Mouse (Mus musculus): ENCODE results near the gene Myh2.

The Myh2 gene

GRCm38 (mm10) chr11:67170727-67171126, at the start of gene Myh2:
Myh2 (plus strand) TSS chr11:67171027.
- in situ Hi-C loops (cut with MboI; ENCODE audit: low pct_unique_long_range_greater_than_20kb in 1 of 2, low sequenced_read_pairs in 2 of 2, unreplicated experiment in 1 of 2), result no loop called here

GRCm38 (mm10) chr11:67124943-67125342, 45.9 kb upstream of the Myh2 start:
- in situ Hi-C loops (cut with MboI; ENCODE audit: low pct_unique_long_range_greater_than_20kb in 1 of 2, low sequenced_read_pairs in 2 of 2, unreplicated experiment in 1 of 2), result loop anchor here in 1 of 2 experiments (25.0 kb wide), 1 partner anchor 512 kb away; no protein-coding TSS in a partner anchor

GRCm38 (mm10) chr11:67125361-67125760, 45.5 kb upstream of the Myh2 start:
- in situ Hi-C loops (cut with MboI; ENCODE audit: low pct_unique_long_range_greater_than_20kb in 1 of 2, low sequenced_read_pairs in 2 of 2, unreplicated experiment in 1 of 2), result no loop called here

GRCm38 (mm10) chr11:67133526-67133925, 37.3 kb upstream of the Myh2 start:
- in situ Hi-C loops (cut with MboI; ENCODE audit: low pct_unique_long_range_greater_than_20kb in 1 of 2, low sequenced_read_pairs in 2 of 2, unreplicated experiment in 1 of 2), result no loop called here

- in situ Hi-C loops (cut with MboI; ENCODE audit: low pct_unique_long_range_greater_than_20kb in 1 of 2, low sequenced_read_pairs in 2 of 2, unreplicated experiment in 1 of 2), result no loop called here
Observed at GRCm38 (mm10) chr11:67134654-67135053, 36.2 kb upstream of the Myh2 start.

GRCm38 (mm10) chr11:67135532-67135931, 35.3 kb upstream of the Myh2 start:
- in situ Hi-C loops (cut with MboI; ENCODE audit: low pct_unique_long_range_greater_than_20kb in 1 of 2, low sequenced_read_pairs in 2 of 2, unreplicated experiment in 1 of 2), result no loop called here

- in situ Hi-C loops (cut with MboI; ENCODE audit: low pct_unique_long_range_greater_than_20kb in 1 of 2, low sequenced_read_pairs in 2 of 2, unreplicated experiment in 1 of 2), result no loop called here
Observed at GRCm38 (mm10) chr11:67139556-67139955, 31.3 kb upstream of the Myh2 start.

GRCm38 (mm10) chr11:67140175-67140574, 30.7 kb upstream of the Myh2 start:
- in situ Hi-C loops (cut with MboI; ENCODE audit: low pct_unique_long_range_greater_than_20kb in 1 of 2, low sequenced_read_pairs in 2 of 2, unreplicated experiment in 1 of 2), result no loop called here

- in situ Hi-C loops (cut with MboI; ENCODE audit: low pct_unique_long_range_greater_than_20kb in 1 of 2, low sequenced_read_pairs in 2 of 2, unreplicated experiment in 1 of 2), result no loop called here
Observed at GRCm38 (mm10) chr11:67141031-67141430, 29.8 kb upstream of the Myh2 start.

GRCm38 (mm10) chr11:67142047-67142446, 28.8 kb upstream of the Myh2 start:
- in situ Hi-C loops (cut with MboI; ENCODE audit: low pct_unique_long_range_greater_than_20kb in 1 of 2, low sequenced_read_pairs in 2 of 2, unreplicated experiment in 1 of 2), result no loop called here

GRCm38 (mm10) chr11:67143065-67143464, 27.8 kb upstream of the Myh2 start:
- in situ Hi-C loops (cut with MboI; ENCODE audit: low pct_unique_long_range_greater_than_20kb in 1 of 2, low sequenced_read_pairs in 2 of 2, unreplicated experiment in 1 of 2), result no loop called here

GRCm38 (mm10) chr11:67143863-67144498, 26.8 kb upstream of the Myh2 start:
- in situ Hi-C loops (cut with MboI; ENCODE audit: low pct_unique_long_range_greater_than_20kb in 1 of 2, low sequenced_read_pairs in 2 of 2, unreplicated experiment in 1 of 2), result no loop called here

GRCm38 (mm10) chr11:67144559-67145265, 26.1 kb upstream of the Myh2 start:
- in situ Hi-C loops (cut with MboI; ENCODE audit: low pct_unique_long_range_greater_than_20kb in 1 of 2, low sequenced_read_pairs in 2 of 2, unreplicated experiment in 1 of 2), result no loop called here

GRCm38 (mm10) chr11:67145482-67146408, 25.1 kb upstream of the Myh2 start:
- in situ Hi-C loops (cut with MboI; ENCODE audit: low pct_unique_long_range_greater_than_20kb in 1 of 2, low sequenced_read_pairs in 2 of 2, unreplicated experiment in 1 of 2), result no loop called here

GRCm38 (mm10) chr11:67146409-67147282, 24.2 kb upstream of the Myh2 start:
- in situ Hi-C loops (cut with MboI; ENCODE audit: low pct_unique_long_range_greater_than_20kb in 1 of 2, low sequenced_read_pairs in 2 of 2, unreplicated experiment in 1 of 2), result no loop called here

GRCm38 (mm10) chr11:67147283-67147921, 23.4 kb upstream of the Myh2 start:
- in situ Hi-C loops (cut with MboI; ENCODE audit: low pct_unique_long_range_greater_than_20kb in 1 of 2, low sequenced_read_pairs in 2 of 2, unreplicated experiment in 1 of 2), result no loop called here

GRCm38 (mm10) chr11:67148286-67149012, 22.4 kb upstream of the Myh2 start:
- in situ Hi-C loops (cut with MboI; ENCODE audit: low pct_unique_long_range_greater_than_20kb in 1 of 2, low sequenced_read_pairs in 2 of 2, unreplicated experiment in 1 of 2), result no loop called here
